Mouse (Mus musculus): ENCODE data around the gene Coa7.
A peak's percentile ranks its signal among the peaks of the same experiment; 100 is the strongest.

Gene Coa7

GRCm38 (mm10) chr4:108386087-108386486, 58.1 kb downstream of the Coa7 start:
- no peak for DNase-seq (ENCODE audit: low spot score)

GRCm38 (mm10) chr4:108387106-108387505, 59.2 kb downstream of the Coa7 start:
- DNase-seq (ENCODE audit: low spot score), result peak; percentile 42

- peak; percentile 81 for DNase-seq (ENCODE audit: low spot score)
These were observed 59.8 kb downstream of the Coa7 start for GRCm38 (mm10) chr4:108387681-108388253.

- DNase-seq (ENCODE audit: low spot score), result no peak
These were observed 60.8 kb downstream of the Coa7 start for GRCm38 (mm10) chr4:108388741-108389140.

- no peak for DNase-seq (ENCODE audit: low spot score)
These were observed 63.2 kb downstream of the Coa7 start for GRCm38 (mm10) chr4:108391124-108391523.

Measured in testis, postnatal 10 days (tissue).